In the genomic region with DNA sequence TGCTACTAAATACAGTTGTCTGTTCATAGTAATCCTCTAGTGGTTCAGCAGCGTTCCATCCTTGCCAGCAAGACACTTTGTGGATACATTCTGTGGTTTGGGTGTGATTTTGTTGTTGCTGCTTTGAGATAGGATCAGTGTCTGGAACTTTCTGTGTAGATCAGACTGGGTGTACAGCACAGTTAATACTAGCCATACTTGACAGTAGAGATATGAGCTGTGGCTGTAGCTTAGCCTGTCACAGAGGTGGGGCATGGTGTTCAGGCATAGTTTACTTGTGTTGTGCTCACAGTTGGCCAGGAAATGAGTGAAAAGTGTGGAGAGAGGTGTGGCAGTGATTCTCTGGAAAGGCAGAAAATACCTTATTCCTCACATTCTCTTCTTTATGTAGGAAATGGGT, we compare ENCODE assay signal across 19 mouse cellular contexts.
"Had no signal": no experiment of that assay in that cellular context is flagged by ENCODE, and none has a peak within 500 bp of the region (broad histone marks: within the 10 kb centered on the region; RNA-seq: fewer than 3 reads in every experiment).

No protein-coding gene starts in this region.

- H3K27me3 ChIP-seq: limb, embryonic 13.5 days; liver, embryonic 15.5 days; midbrain, embryonic 13.5 days; neural tube, embryonic 13.5 days had no signal

- H3K9me3 ChIP-seq: limb, embryonic 10.5 days; limb, embryonic 13.5 days; liver, embryonic 15.5 days; midbrain, embryonic 10.5 days; midbrain, embryonic 13.5 days; neural tube, embryonic 13.5 days had no signal

- H3K4me3 ChIP-seq: limb, embryonic 10.5 days; limb, embryonic 13.5 days; liver, embryonic 15.5 days; midbrain, embryonic 10.5 days; midbrain, embryonic 13.5 days; myocyte; neural tube, embryonic 13.5 days had no signal

- DNase-seq: kidney, adult 2 months; kidney, postnatal 36 days; lung, adult 2 months; lung, postnatal 14 days; lung, postnatal 4 days; retina, postnatal 1 day; right cerebral cortex, postnatal 25 days; spleen, adult 18-20 months; thymus, adult 18-20 months; thymus, postnatal 36 days had no signal

- ATAC-seq: midbrain, embryonic 13.5 days; midbrain, embryonic 16.5 days had no signal

- H3K27ac ChIP-seq: kidney, postnatal 0 days; limb, embryonic 10.5 days; limb, embryonic 13.5 days; midbrain, embryonic 10.5 days; midbrain, embryonic 13.5 days; neural tube, embryonic 13.5 days had no signal
